Mouse (Mus musculus) bone marrow macrophage, adult 2 months (primary cell): ENCODE measurements around the gene Aagab. TPM values are rescaled to one million over a fixed set of nuclear protein-coding genes. Genes with fewer than 3 reads are reported as not detected.

Experiments
- H3K27ac ChIP-seq: 2 replicates; pipeline ENCODE4 v1.5.1; 2012; ENCODE audit warnings: low read depth, low read length; ENCODE audit not compliant: insufficient read depth
- H3K4me1 ChIP-seq: 2 replicates; pipeline ENCODE4 v1.6.1; 2012; ENCODE audit warnings: low read length; ENCODE audit not compliant: control insufficient read depth, insufficient read depth
- H3K4me3 ChIP-seq: 2 replicates; pipeline ENCODE4 v1.5.1; 2012; ENCODE audit warnings: mild to moderate bottlenecking, low read length, moderate library complexity; ENCODE audit not compliant: insufficient read depth
- CTCF ChIP-seq: IDR thresholded peaks from 2 replicates; pipeline ENCODE4 v1.5.1; 2012; ENCODE audit warnings: low read depth, mild to moderate bottlenecking, low read length, moderate library complexity
- POLR2A ChIP-seq: IDR thresholded peaks from 2 replicates; pipeline ENCODE4 v1.6.1; 2012; ENCODE audit warnings: mild to moderate bottlenecking, low read depth, low read length, borderline replicate concordance
- polyA plus RNA-seq: library from polyadenylated mRNA; stranded (reverse); fragments of >200 nt; gene quantifications from 2 replicates; pipeline ENCODE4 v1.2.4, GENCODE M21; 2012; ENCODE audit not compliant: missing spikeins, insufficient read depth, insufficient read length

Aagab gene
- polyA plus RNA-seq, 1 experiment = 46.2 TPM

DNA sequence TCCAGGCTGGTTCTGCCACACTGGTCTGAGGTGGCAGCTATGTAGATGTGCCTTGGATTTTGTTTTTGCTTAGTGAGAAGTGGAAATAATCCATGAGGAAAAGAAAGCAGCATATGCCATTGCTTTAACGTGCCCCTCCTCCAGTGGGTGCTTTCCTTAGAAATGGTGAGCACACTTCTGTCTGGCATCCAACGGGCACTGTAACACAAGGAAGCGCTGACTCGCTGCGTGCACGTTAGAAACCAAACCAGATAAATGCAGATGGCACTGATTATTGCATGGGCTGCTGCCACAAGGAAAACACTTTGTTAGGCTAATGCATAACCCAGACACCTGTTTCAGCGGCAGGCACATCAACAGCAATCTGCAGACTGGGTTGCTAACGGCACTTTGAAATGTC, 6.8 kb upstream of the Aagab start:
- Histone ChIP-seq H3K4me1 (no peaks in the 10 kb centered on the region), H3K4me3 (no peak overlapping the region), H3K27ac (no peak overlapping the region)
- no peak for TF ChIP-seq CTCF
- TF ChIP-seq POLR2A = no peak

DNA sequence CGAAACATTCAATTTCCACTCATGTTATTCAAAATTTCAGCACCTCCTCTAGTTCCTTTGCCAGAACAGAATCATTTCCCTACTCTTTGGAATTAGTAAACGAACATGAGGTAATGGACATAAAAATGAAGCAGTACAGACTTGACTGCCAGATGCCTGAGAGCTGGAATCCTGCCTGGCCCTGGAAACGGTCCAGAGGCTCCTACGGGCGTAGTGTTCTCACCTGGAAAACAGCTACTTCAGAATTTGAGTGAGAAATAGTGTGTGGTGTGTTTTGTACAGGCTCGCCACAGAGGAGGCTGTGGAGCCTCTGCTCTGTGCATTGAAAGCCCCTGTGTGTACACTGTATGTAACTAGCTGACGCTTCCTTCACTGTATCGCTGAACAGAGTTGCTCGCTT, 5.8 kb upstream of the Aagab start:
- no peak overlapping the region for H3K4me3 ChIP-seq

GRCm38 (mm10) chr9:63603849-63604248, 1.4 kb downstream of the Aagab start:
- TF ChIP-seq POLR2A (no peak), CTCF (no peak)
- H3K4me1 ChIP-seq = peaks cover 18% of the 10 kb centered on the region
- peak overlapping the region; percentile 7 for H3K27ac ChIP-seq
- H3K4me3 ChIP-seq = peak overlapping the region; percentile 92

More for the DNA sequence above, 5.8 kb upstream of the Aagab start:
- Histone ChIP-seq H3K27ac (no peak overlapping the region), H3K4me1 (no peaks in the 10 kb centered on the region)
- TF ChIP-seq POLR2A (no peak), CTCF (no peak)

DNA sequence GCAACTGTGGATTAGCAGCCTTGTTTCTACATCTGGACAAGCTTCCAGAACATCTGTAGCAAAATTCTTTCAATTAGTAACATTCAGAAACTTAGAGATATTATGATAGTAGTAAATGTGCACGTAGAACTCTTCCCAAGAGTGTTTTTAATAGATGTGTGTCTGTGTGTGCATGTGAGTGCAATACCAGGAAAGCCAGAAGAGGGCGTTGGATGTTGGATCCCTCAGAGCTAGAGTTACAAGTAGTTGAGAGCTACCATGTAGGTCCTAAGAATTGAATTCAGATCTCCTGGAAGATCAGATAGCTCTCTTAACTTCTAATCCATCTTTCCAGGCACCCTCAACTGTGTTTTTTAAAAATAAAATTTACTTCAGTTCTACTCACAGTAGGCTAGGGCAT, 4.1 kb downstream of the Aagab start:
- Histone ChIP-seq H3K4me1 (peaks cover 35% of the 10 kb centered on the region), H3K27ac (no peak overlapping the region), H3K4me3 (no peak overlapping the region)
- TF ChIP-seq POLR2A = no peak
- TF ChIP-seq CTCF = no peak

DNA sequence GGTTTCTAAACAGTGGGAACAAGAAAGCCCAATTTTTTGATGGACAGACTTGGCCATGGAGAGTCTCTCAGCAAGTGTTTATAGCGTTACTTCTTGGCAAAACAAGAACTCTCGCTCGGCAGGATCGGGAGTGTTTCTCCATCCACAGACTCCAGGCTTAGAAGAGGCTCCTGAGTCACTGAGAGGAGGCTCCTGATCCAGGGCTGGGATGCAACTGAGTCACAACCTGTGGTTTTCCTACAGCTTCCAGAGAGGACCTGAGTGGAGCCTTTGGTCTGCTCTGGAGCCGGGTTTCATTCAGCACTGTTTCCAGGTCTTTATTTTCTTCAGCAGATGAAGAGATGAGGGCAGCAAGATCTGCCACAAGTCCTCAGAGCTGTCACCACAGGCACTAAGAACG, 5.5 kb downstream of the Aagab start:
- Histone ChIP-seq H3K4me1 (peaks cover 46% of the 10 kb centered on the region), H3K27ac (no peak overlapping the region), H3K4me3 (no peak overlapping the region)
- no peak for TF ChIP-seq CTCF
- no peak for TF ChIP-seq POLR2A

- Histone ChIP-seq H3K27ac (no peak overlapping the region), H3K4me1 (peaks cover 47% of the 10 kb centered on the region), H3K4me3 (no peak overlapping the region)
- no peak for TF ChIP-seq CTCF
- no peak for TF ChIP-seq POLR2A
These were observed 6.8 kb downstream of the Aagab start for GRCm38 (mm10) chr9:63609246-63609645.

- TF ChIP-seq CTCF = no peak
- TF ChIP-seq POLR2A = no peak
These were observed 7.3 kb downstream of the Aagab start for GRCm38 (mm10) chr9:63609776-63610175.

GRCm38 (mm10) chr9:63610231-63610630, 7.8 kb downstream of the Aagab start:
- no peak overlapping the region for H3K4me3 ChIP-seq
- peaks cover 54% of the 10 kb centered on the region for H3K4me1 ChIP-seq
- TF ChIP-seq POLR2A = no peak
- peak; percentile 56 for TF ChIP-seq CTCF
- H3K27ac ChIP-seq = peak overlapping the region; percentile 92

More at GRCm38 (mm10) chr9:63609776-63610175, 7.3 kb downstream of the Aagab start:
- Histone ChIP-seq H3K4me1 (peaks cover 52% of the 10 kb centered on the region), H3K4me3 (no peak overlapping the region), H3K27ac (no peak overlapping the region; the same call in 1 of the 2 replicates)

- H3K4me3 ChIP-seq = peak overlapping the region; percentile 24
- no peak for TF ChIP-seq CTCF
- TF ChIP-seq POLR2A = no peak
- H3K4me1 ChIP-seq = peaks cover 58% of the 10 kb centered on the region
- H3K27ac ChIP-seq = peak overlapping the region; percentile 92
These were observed 8.4 kb downstream of the Aagab start for GRCm38 (mm10) chr9:63610841-63611366.

- Histone ChIP-seq H3K27ac (peak overlapping the region; percentile 93), H3K4me3 (peak overlapping the region; percentile 24), H3K4me1 (peaks cover 58% of the 10 kb centered on the region)
- TF ChIP-seq POLR2A (no peak), CTCF (no peak)
These were observed 9.5 kb downstream of the Aagab start for GRCm38 (mm10) chr9:63611967-63612366.
